Mouse (Mus musculus): ENCODE data around the gene Dennd6b.
A peak's percentile ranks its signal among the peaks of the same experiment; 100 is the strongest.

DNA sequence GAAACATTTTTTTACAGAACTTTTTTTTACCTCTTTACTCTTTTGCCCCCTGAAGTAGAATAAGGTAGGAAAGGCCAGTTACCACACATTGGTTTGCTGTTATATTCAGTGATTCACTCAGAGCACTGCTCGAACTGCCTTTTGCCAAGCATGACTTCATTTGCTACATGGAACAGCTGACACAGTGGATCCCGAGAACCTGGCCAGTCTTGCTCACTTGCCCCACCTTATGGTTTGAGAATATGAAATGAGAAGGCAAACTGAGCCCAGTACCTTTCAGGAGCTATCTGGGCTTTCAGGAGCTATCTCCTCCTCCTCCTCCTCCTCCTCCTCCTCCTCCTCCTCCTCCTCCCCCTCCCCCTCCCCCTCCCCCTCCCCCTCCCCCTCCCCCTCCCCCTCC is 37.3 kb upstream of the Dennd6b start:
- TF ChIP-seq ZC3H11A (IDR thresholded peaks at IDR 0.05; ENCODE audit: low read depth, low read length) (no peak), GABPA (IDR thresholded peaks at IDR 0.05; ENCODE audit: insufficient replicate concordance, low read depth, low read length) (no peak), JUND (conservative IDR thresholded peaks at IDR 0.05; ENCODE audit: low read depth, low read length) (no peak), CTCF (conservative IDR thresholded peaks at IDR 0.05 in 1 of 2, IDR thresholded peaks at IDR 0.05 in 1 of 2; ENCODE audit: low read depth in 2 of 2, low read length in 2 of 2) (peak in 1 of 2 experiments; percentile 40; a peak in 2 of 4 replicates), SMC3 (IDR thresholded peaks at IDR 0.05; ENCODE audit: low read depth, low read length) (peak; percentile 29), NRF1 (IDR thresholded peaks at IDR 0.05; ENCODE audit: low read depth, low read length) (no peak), POLR2A (IDR thresholded peaks at IDR 0.05; ENCODE audit: low read depth, low read length) (no peak), MYC (IDR thresholded peaks at IDR 0.05; ENCODE audit: low read depth, low read length) (no peak), ZNF384 (IDR thresholded peaks at IDR 0.05; ENCODE audit: low read depth, low read length) (no peak), SIN3A (IDR thresholded peaks at IDR 0.05; ENCODE audit: low read length) (no peak), RCOR1 (conservative IDR thresholded peaks at IDR 0.05; ENCODE audit: low read depth, low read length) (no peak), ZMIZ1 (IDR thresholded peaks at IDR 0.05; ENCODE audit: low read depth, low read length) (no peak), CHD2 (IDR thresholded peaks at IDR 0.05; ENCODE audit: low read length) (no peak)

All from CH12.LX (cell line).